Mouse (Mus musculus) cortical plate, adult 2 months (tissue): ENCODE data around the gene Olfr685. TPM values are rescaled to one million over a fixed set of nuclear protein-coding genes. Genes with fewer than 3 reads are reported as not detected.

ENCODE experiments used
- H3K27ac ChIP-seq: fragments of 200-500 bp; 2 replicates; pipeline ENCODE4 v1.5.1; 2012; ENCODE audit warnings: low read length, control low read depth, inconsistent platforms; ENCODE audit not compliant: insufficient read depth
- H3K4me1 ChIP-seq: fragments of 200-500 bp; 2 replicates; pipeline ENCODE4 v1.6.1; 2011; ENCODE audit warnings: low read length; ENCODE audit not compliant: control insufficient read depth, insufficient read depth
- H3K4me3 ChIP-seq: fragments of 200-500 bp; 2 replicates; pipeline ENCODE4 v1.5.1; 2011; ENCODE audit warnings: mild to moderate bottlenecking, low read length, control low read depth; ENCODE audit not compliant: insufficient read depth
- CTCF ChIP-seq: fragments of 200-500 bp; IDR thresholded peaks from 2 replicates; pipeline ENCODE4 v1.5.1; 2011; ENCODE audit warnings: mild to moderate bottlenecking, control low read depth, low read length; ENCODE audit not compliant: insufficient read depth; ENCODE audit errors: extremely low read depth
- POLR2A ChIP-seq: fragments of 200-500 bp; IDR thresholded peaks from 2 replicates; pipeline ENCODE4 v1.6.1; 2011; ENCODE audit warnings: mild to moderate bottlenecking, low read length, control low read depth; ENCODE audit not compliant: insufficient read depth; ENCODE audit errors: extremely low read depth
- polyA plus RNA-seq: library from polyadenylated mRNA; depleted of rRNA; stranded (reverse); fragments of >200 nt; gene quantifications from 2 replicates; pipeline ENCODE4 v1.2.3, GENCODE M21; 2012; rRNA removed

The Olfr685 gene
- polyA plus RNA-seq, 1 experiment, result not detected

- H3K27ac ChIP-seq, result no peak within 1 kb of the TSS
- no peaks in the 10 kb centered on the region for H3K4me1 ChIP-seq
- no peak within 1 kb of the TSS for H3K4me3 ChIP-seq
- no peak for TF ChIP-seq CTCF
- no peak for TF ChIP-seq POLR2A
These were observed 38.9 kb downstream of the Olfr685 start, which contains the start of gene Olfr683 for GRCm38 (mm10) chr7:105146912-105147311. Gene Olfr683, minus strand, starts transcription at chr7:105147012.

DNA sequence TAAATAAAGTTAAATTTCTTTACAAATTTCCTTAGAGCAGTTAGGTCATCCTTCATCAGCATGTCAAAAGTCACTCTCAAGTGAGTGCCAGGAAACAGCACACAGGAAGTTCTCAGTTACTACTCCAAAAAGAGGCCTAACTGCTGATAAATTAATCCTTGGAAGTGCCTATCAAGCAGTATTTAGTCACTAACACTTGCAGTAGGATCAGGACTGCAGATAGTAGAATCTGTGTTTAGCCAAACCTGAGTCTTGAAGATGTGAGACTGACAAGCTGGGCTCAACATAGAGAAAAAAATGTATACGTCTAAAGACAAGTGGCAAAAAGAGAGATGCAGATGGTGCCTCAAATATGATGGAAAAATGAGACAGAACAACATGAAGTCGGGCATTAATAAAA, 44.5 kb downstream of the Olfr685 start:
- no peaks in the 10 kb centered on the region for H3K4me1 ChIP-seq
- no peak for TF ChIP-seq POLR2A
- no peak for TF ChIP-seq CTCF
- no peak overlapping the region for H3K4me3 ChIP-seq
- no peak overlapping the region for H3K27ac ChIP-seq

Other genes with a start within 250 kb of the Olfr685 start
- not detected in 2 replicates for gene Olfr670, start 223.4 kb downstream of the Olfr685 start, polyA plus RNA-seq
- gene Olfr671, start 206.9 kb downstream of the Olfr685 start, polyA plus RNA-seq, result not detected in 2 replicates
- not detected in 2 replicates for gene Olfr672, start 184.0 kb downstream of the Olfr685 start, polyA plus RNA-seq
- gene Olfr675, start 157.6 kb downstream of the Olfr685 start, polyA plus RNA-seq, result not detected in 2 replicates
- gene Olfr676, start 153.3 kb downstream of the Olfr685 start, polyA plus RNA-seq, result not detected in 2 replicates
- gene Olfr677, start 134.6 kb downstream of the Olfr685 start, polyA plus RNA-seq, result not detected in 2 replicates
- not detected in 2 replicates for gene Olfr678, start 121.5 kb downstream of the Olfr685 start, polyA plus RNA-seq
- gene Olfr679, start 104.8 kb downstream of the Olfr685 start, polyA plus RNA-seq, result not detected in 2 replicates
- not detected in 2 replicates for gene Olfr680-ps1, start 93.2 kb downstream of the Olfr685 start, polyA plus RNA-seq
- gene Olfr681, start 69.2 kb downstream of the Olfr685 start, polyA plus RNA-seq, result not detected in 2 replicates
- gene Olfr683, start 39.0 kb downstream of the Olfr685 start, polyA plus RNA-seq, result not detected in 2 replicates
- not detected in 2 replicates for gene Olfr684, start 22.4 kb downstream of the Olfr685 start, polyA plus RNA-seq
- 0.13 TPM in 1 of 2 replicates, not detected in the other for gene Olfr686, start 21.5 kb upstream of the Olfr685 start, polyA plus RNA-seq
- gene Olfr688, start 102.1 kb upstream of the Olfr685 start, polyA plus RNA-seq, result not detected in 2 replicates
- not detected in 2 replicates for gene Olfr689, start 125.2 kb upstream of the Olfr685 start, polyA plus RNA-seq
- gene Olfr690, start 148.1 kb upstream of the Olfr685 start, polyA plus RNA-seq, result 0.77 and 0.78 TPM in 2 replicates
- 0.72 and 0.88 TPM in 2 replicates for gene Olfr691, start 156.3 kb upstream of the Olfr685 start, polyA plus RNA-seq
- not detected in 2 replicates for gene Olfr692, start 182.2 kb upstream of the Olfr685 start, polyA plus RNA-seq
- gene Gm5901, start 189.0 kb upstream of the Olfr685 start, polyA plus RNA-seq, result not detected in 2 replicates
- 48.8 and 50.2 TPM in 2 replicates for gene Fam160a2, start 214.0 kb upstream of the Olfr685 start, polyA plus RNA-seq
- gene Cnga4, start 218.6 kb upstream of the Olfr685 start, polyA plus RNA-seq, result 1.8 and 2.3 TPM in 2 replicates
- 99.5 and 100 TPM in 2 replicates for gene Cckbr, start 239.7 kb upstream of the Olfr685 start, polyA plus RNA-seq